In genomic region chr2:125494831-125495812, GRCm38 (mm10) we compare ENCODE assay signal across 25 mouse cellular contexts. TPM values are rescaled to one million over a fixed set of nuclear protein-coding genes. Genes with fewer than 3 reads are reported as not detected.
DNase-seq lines count a peak whose midpoint lies in the region; ATAC-seq and TF ChIP-seq lines count a peak whose summit lies in the region.
"Had no signal": no experiment of that assay in that cellular context is flagged by ENCODE, and none has a peak within 500 bp of the region (broad histone marks: within the 10 kb centered on the region; RNA-seq: fewer than 3 reads in every experiment).

No protein-coding gene starts in this region.

- H3K9ac ChIP-seq in heart, embryonic 11.5 days (ENCODE audit: low read depth, low read length): no peak overlapping the region
- no peak overlapping the region for H3K9ac ChIP-seq in intestine, embryonic 14.5 days (ENCODE audit: low read length)
- H3K9ac ChIP-seq in intestine, postnatal 0 days (ENCODE audit: low read depth, low read length): no peak overlapping the region
- no peak overlapping the region for H3K9ac ChIP-seq in stomach, embryonic 14.5 days (replicated peaks; ENCODE audit: low read depth, low read length)
- H3K9ac ChIP-seq: forebrain, postnatal 0 days; hindbrain, embryonic 15.5 days; liver, embryonic 13.5 days had no signal

- H3K27ac ChIP-seq in heart, embryonic 11.5 days (ENCODE audit: low read depth, low read length): peak overlapping the region; percentile 54
- peak overlapping the region; percentile 81 for H3K27ac ChIP-seq in intestine, embryonic 14.5 days (ENCODE audit: low read depth)
- H3K27ac ChIP-seq in intestine, postnatal 0 days (ENCODE audit: low read depth, low read length): no peak overlapping the region
- H3K27ac ChIP-seq in embryonic fibroblast, embryonic 13.5 days (ENCODE audit: insufficient read depth, low read length): peak overlapping the region; percentile 31; the same call in 1 of the 2 replicates
- H3K27ac ChIP-seq in stomach, embryonic 14.5 days (ENCODE audit: low read length): peak overlapping the region; percentile 74
- H3K27ac ChIP-seq: hindbrain, embryonic 15.5 days; left cerebral cortex, adult 2 months; liver, embryonic 13.5 days had no signal

- TF ChIP-seq POLR2A in embryonic fibroblast, embryonic 13.5 days (IDR thresholded peaks at IDR 0.05; ENCODE audit: low read depth, low read length): no peak

- H3K4me1 ChIP-seq in heart, embryonic 11.5 days (ENCODE audit: control insufficient read depth, insufficient read depth, low read length): peaks cover 12% of the 10 kb centered on the region
- peaks cover 19% of the 10 kb centered on the region for H3K4me1 ChIP-seq in intestine, embryonic 14.5 days (replicated peaks; ENCODE audit: control insufficient read depth, insufficient read depth, low read length)
- H3K4me1 ChIP-seq in intestine, postnatal 0 days (replicated peaks; ENCODE audit: control insufficient read depth, insufficient read depth, low read length): no peaks in the 10 kb centered on the region
- H3K4me1 ChIP-seq in embryonic fibroblast, embryonic 13.5 days (ENCODE audit: control insufficient read depth, insufficient read depth, low read length): peaks cover 4% of the 10 kb centered on the region
- peaks cover 16% of the 10 kb centered on the region; the same call in 1 of the 2 replicates for H3K4me1 ChIP-seq in stomach, embryonic 14.5 days (ENCODE audit: control insufficient read depth, insufficient read depth, low read length)
- H3K4me1 ChIP-seq: hindbrain, embryonic 15.5 days had no signal

- no peaks in the 10 kb centered on the region for H3K9me3 ChIP-seq in heart, embryonic 11.5 days (replicated peaks; ENCODE audit: control insufficient read depth, low read length)
- no peaks in the 10 kb centered on the region for H3K9me3 ChIP-seq in intestine, embryonic 14.5 days (ENCODE audit: control insufficient read depth, low read length)
- H3K9me3 ChIP-seq in intestine, postnatal 0 days (ENCODE audit: control insufficient read depth): no peaks in the 10 kb centered on the region
- H3K9me3 ChIP-seq in stomach, embryonic 14.5 days (ENCODE audit: control insufficient read depth, low read depth, low read length): no peaks in the 10 kb centered on the region
- H3K9me3 ChIP-seq: hindbrain, embryonic 15.5 days; liver, embryonic 13.5 days had no signal

- DNase-seq in heart, postnatal 14 days: no peak
- DNase-seq in intestine, embryonic 14.5 days (ENCODE audit: low spot score): peak; percentile 57
- no peak for DNase-seq in spleen, adult 12 weeks (ENCODE audit: low spot score)
- no peak for DNase-seq in ovary, adult 18-20 months (ENCODE audit: low spot score)
- DNase-seq: adrenal gland, postnatal 25 days; cerebellum, adult 8-10 months; cerebellum, postnatal 36 days; forebrain, postnatal 0 days; gastrocnemius, postnatal 25 days; kidney, adult 11 months; liver, embryonic 13.5 days; lung, postnatal 10 days; midbrain, embryonic 14.5 days; right cerebral cortex, postnatal 25 days; thymus, adult 2 months; thymus, postnatal 4 days had no signal

- H3K27me3 ChIP-seq in heart, embryonic 11.5 days (ENCODE audit: control insufficient read depth, insufficient read depth, low read length): no peaks in the 10 kb centered on the region
- no peaks in the 10 kb centered on the region for H3K27me3 ChIP-seq in intestine, embryonic 14.5 days (replicated peaks; ENCODE audit: control insufficient read depth, insufficient read depth, low read length)
- H3K27me3 ChIP-seq in intestine, postnatal 0 days (replicated peaks; ENCODE audit: control insufficient read depth, insufficient read depth, low read length): no peaks in the 10 kb centered on the region
- no peaks in the 10 kb centered on the region for H3K27me3 ChIP-seq in stomach, embryonic 14.5 days (ENCODE audit: control insufficient read depth, insufficient read depth, low read length)
- H3K27me3 ChIP-seq: hindbrain, embryonic 15.5 days; liver, embryonic 13.5 days had no signal

- H3K36me3 ChIP-seq in heart, embryonic 11.5 days (ENCODE audit: control insufficient read depth, insufficient read depth, low read length): no peaks in the 10 kb centered on the region
- peaks cover 14% of the 10 kb centered on the region; the same call in 1 of the 2 replicates for H3K36me3 ChIP-seq in intestine, embryonic 14.5 days (ENCODE audit: control insufficient read depth, insufficient read depth, low read length)
- H3K36me3 ChIP-seq in intestine, postnatal 0 days (ENCODE audit: control insufficient read depth, insufficient read depth): no peaks in the 10 kb centered on the region
- H3K36me3 ChIP-seq in stomach, embryonic 14.5 days (ENCODE audit: control insufficient read depth, insufficient read depth, low read length): 0 out of 2 replicates have a peak, but pooled peaks cover 3% of the 10 kb centered on the region
- H3K36me3 ChIP-seq: hindbrain, embryonic 15.5 days; liver, embryonic 13.5 days had no signal

- intact Hi-C loops in heart, postnatal 14 days (cut with DNase I): loop anchor here (5.0 kb wide), 1 partner anchor 113 kb away; no protein-coding TSS in a partner anchor

- ATAC-seq in heart, embryonic 11.5 days (replicated peaks; ENCODE audit: insufficient number of reproducible peaks, low FRiP score, low TSS enrichment): no peak
- ATAC-seq in intestine, embryonic 14.5 days (replicated peaks; ENCODE audit: low FRiP score, low TSS enrichment, low read depth): peak; percentile 84
- no peak for ATAC-seq in intestine, postnatal 0 days
- ATAC-seq in stomach, embryonic 14.5 days (ENCODE audit: insufficient number of reproducible peaks, insufficient read depth, low FRiP score, low read depth): peak; percentile 80; the same call in 1 of the 2 replicates
- ATAC-seq: CD4-positive, CD25-positive, alpha-beta regulatory T cell, adult 4 months; forebrain, postnatal 0 days had no signal

- H3K4me3 ChIP-seq in heart, embryonic 11.5 days (ENCODE audit: low read depth, low read length): no peak overlapping the region
- H3K4me3 ChIP-seq in intestine, embryonic 14.5 days (ENCODE audit: low read depth, low read length): no peak overlapping the region
- no peak overlapping the region for H3K4me3 ChIP-seq in intestine, postnatal 0 days (ENCODE audit: low read depth, low read length)
- no peak overlapping the region for H3K4me3 ChIP-seq in embryonic fibroblast, embryonic 13.5 days (ENCODE audit: insufficient read depth, low read length)
- H3K4me3 ChIP-seq in stomach, embryonic 14.5 days (ENCODE audit: low read depth, low read length): no peak overlapping the region
- H3K4me3 ChIP-seq: hindbrain, embryonic 15.5 days; left cerebral cortex, adult 2 months; liver, embryonic 13.5 days had no signal

- 59% methylated on average over 20 of the region's 20 CpGs for WGBS in heart, embryonic 11.5 days (ENCODE audit: insufficient replicate concordance)
- WGBS in intestine, embryonic 14.5 days: 42% methylated on average over 20 of the region's 20 CpGs
- 65% methylated on average over 20 of the region's 20 CpGs for WGBS in intestine, postnatal 0 days
- WGBS in stomach, embryonic 14.5 days: 46% methylated on average over 20 of the region's 20 CpGs

- no peak overlapping the region for H3K4me2 ChIP-seq in heart, embryonic 11.5 days
- H3K4me2 ChIP-seq in intestine, embryonic 14.5 days (ENCODE audit: low read length): 0 out of 2 replicates have a peak overlapping the region, but pooled peaks have one; percentile 14
- H3K4me2 ChIP-seq in intestine, postnatal 0 days (replicated peaks; ENCODE audit: low read depth): no peak overlapping the region
- no peak overlapping the region for H3K4me2 ChIP-seq in stomach, embryonic 14.5 days (replicated peaks; ENCODE audit: low read depth, low read length)
- H3K4me2 ChIP-seq: hindbrain, embryonic 15.5 days; liver, embryonic 13.5 days had no signal

- no peak for TF ChIP-seq CTCF in intestine, postnatal 0 days (IDR thresholded peaks at IDR 0.05; ENCODE audit: low read depth)
- no peak for TF ChIP-seq CTCF in embryonic fibroblast, embryonic 13.5 days (IDR thresholded peaks at IDR 0.05; ENCODE audit: borderline replicate concordance, insufficient read depth, low read length)

RNA-seq across cellular contexts. Expression of gene Gm9913, which starts 9.8 kb away (rescaled TPM):
- 0.42 and 0.45 TPM in 2 replicates for polyA plus RNA-seq in heart, embryonic 11.5 days (2014; fragmentation: Nextera tagmentation; extraction: Ambion mirVana)
- under 1 TPM; 0.22 TPM for total RNA-seq in heart, postnatal 14 days (2021)
- 0.39 and 0.66 TPM in 2 replicates for polyA plus RNA-seq in intestine, embryonic 14.5 days (2014; fragmentation: Nextera tagmentation; extraction: Ambion mirVana)
- 0.34 and 0.39 TPM in 2 replicates for polyA plus RNA-seq in intestine, postnatal 0 days (2015; fragmentation: Nextera tagmentation; extraction: Ambion mirVana)
- polyA plus RNA-seq in embryonic fibroblast, embryonic 13.5 days (2011; ENCODE audit: insufficient read length, low read depth, missing spikeins): 1.3 and 1.4 TPM in 2 replicates
- polyA plus RNA-seq in stomach, embryonic 14.5 days (2014; fragmentation: Nextera tagmentation; extraction: Ambion mirVana): 0.39 and 0.66 TPM in 2 replicates
- total RNA-seq: adrenal gland, postnatal 25 days; hematopoietic stem cell, adult 5-6 weeks; megakaryocyte, adult 5-6 weeks had no signal
- polyA plus RNA-seq: CD4-positive, CD25-positive, alpha-beta regulatory T cell, adult 4 months; liver, embryonic 13.5 days; midbrain, embryonic 14.5 days had no signal

RNA-seq across cellular contexts. Expression of gene Fbn1, which starts 12.7 kb away (rescaled TPM):
- 28.5 and 31.9 TPM in 2 replicates for polyA plus RNA-seq in heart, embryonic 11.5 days (2014; fragmentation: Nextera tagmentation; extraction: Ambion mirVana)
- total RNA-seq in heart, postnatal 14 days (2021): 100 to 1,000 TPM; 163 TPM
- 41.8 and 45.1 TPM in 2 replicates for polyA plus RNA-seq in intestine, embryonic 14.5 days (2014; fragmentation: Nextera tagmentation; extraction: Ambion mirVana)
- 9.9 and 11.2 TPM in 2 replicates for polyA plus RNA-seq in intestine, postnatal 0 days (2015; fragmentation: Nextera tagmentation; extraction: Ambion mirVana)
- polyA plus RNA-seq in embryonic fibroblast, embryonic 13.5 days (2011; ENCODE audit: insufficient read length, low read depth, missing spikeins): 593 and 598 TPM in 2 replicates
- 56.3 and 58.2 TPM in 2 replicates for polyA plus RNA-seq in stomach, embryonic 14.5 days (2014; fragmentation: Nextera tagmentation; extraction: Ambion mirVana)
- polyA plus RNA-seq: CD4-positive, CD25-positive, alpha-beta regulatory T cell, adult 4 months had no signal

Comparison
In these comparisons a context has a peak if more than half of its experiments do, and no peak if none do; other contexts are left out.
1. ATAC-seq: peak in intestine, embryonic 14.5 days (single experiment) and stomach, embryonic 14.5 days (single experiment); none in heart, embryonic 11.5 days (single experiment) and intestine, postnatal 0 days (single experiment).
2. RNA of gene Fbn1, which starts 12.7 kb away (polyA plus RNA-seq): 593 to 598 TPM in embryonic fibroblast, embryonic 13.5 days; 56.3 to 58.2 TPM in stomach, embryonic 14.5 days, 41.8 to 45.1 TPM in intestine, embryonic 14.5 days, 28.5 to 31.9 TPM in heart, embryonic 11.5 days and 9.9 to 11.2 TPM in intestine, postnatal 0 days; every median in the first group is over 10 times any median in the second.